Comparison of ENCODE assay signal across 18 mouse cellular contexts in genomic region chr1:37307586-37307985, GRCm38 (mm10). TPM values are rescaled to one million over a fixed set of nuclear protein-coding genes. Genes with fewer than 3 reads are reported as not detected.
A peak's percentile ranks its signal among the peaks of the same experiment; 100 is the strongest.
DNase-seq lines count a peak whose midpoint lies in the region; ATAC-seq and TF ChIP-seq lines count a peak whose summit lies in the region.
"Had no signal": no experiment of that assay in that cellular context is flagged by ENCODE, and none has a peak within 500 bp of the region (broad histone marks: within the 10 kb centered on the region; RNA-seq: fewer than 3 reads in every experiment).

No protein-coding gene starts in this region.

- no peak overlapping the region for H3K4me2 ChIP-seq in stomach, postnatal 0 days (replicated peaks; ENCODE audit: low read depth)
- no peak overlapping the region for H3K4me2 ChIP-seq in hindbrain, embryonic 12.5 days (replicated peaks)
- H3K4me2 ChIP-seq: embryonic facial prominence, embryonic 12.5 days; lung, embryonic 15.5 days; midbrain, embryonic 13.5 days; neural tube, embryonic 12.5 days had no signal

- no peak overlapping the region for H3K27ac ChIP-seq in stomach, postnatal 0 days (replicated peaks)
- H3K27ac ChIP-seq in hindbrain, embryonic 12.5 days, result no peak overlapping the region
- H3K27ac ChIP-seq: embryonic facial prominence, embryonic 12.5 days; kidney, postnatal 0 days; lung, embryonic 15.5 days; midbrain, embryonic 13.5 days; neural tube, embryonic 12.5 days had no signal

- no peak for TF ChIP-seq POLR2A in lung, adult 2 months (IDR thresholded peaks at IDR 0.05; ENCODE audit: borderline replicate concordance, extremely low read depth, low read depth, low read length)

- no peaks in the 10 kb centered on the region for H3K27me3 ChIP-seq in stomach, postnatal 0 days (ENCODE audit: control insufficient read depth, insufficient read depth, low read length)
- H3K27me3 ChIP-seq in hindbrain, embryonic 12.5 days, result no peaks in the 10 kb centered on the region
- H3K27me3 ChIP-seq: embryonic facial prominence, embryonic 12.5 days; lung, embryonic 15.5 days; midbrain, embryonic 13.5 days; neural tube, embryonic 12.5 days had no signal

- no peak overlapping the region for H3K4me3 ChIP-seq in lung, adult 2 months (replicated peaks; ENCODE audit: extremely low read depth, low read depth, low read length)
- H3K4me3 ChIP-seq in stomach, postnatal 0 days (ENCODE audit: low read depth, low read length), result no peak overlapping the region
- no peak overlapping the region for H3K4me3 ChIP-seq in hindbrain, embryonic 12.5 days
- H3K4me3 ChIP-seq: embryonic facial prominence, embryonic 12.5 days; lung, embryonic 15.5 days; midbrain, embryonic 13.5 days; neural tube, embryonic 12.5 days had no signal

- intact Hi-C loops in gastrocnemius, postnatal 14 days (cut with DNase I; ENCODE audit: low total_unique reads), result no loop called here

- no peak overlapping the region for H3K9ac ChIP-seq in stomach, postnatal 0 days (ENCODE audit: low read length)
- no peak overlapping the region for H3K9ac ChIP-seq in hindbrain, embryonic 12.5 days
- H3K9ac ChIP-seq: embryonic facial prominence, embryonic 12.5 days; forebrain, postnatal 0 days; lung, embryonic 15.5 days; midbrain, embryonic 13.5 days; neural tube, embryonic 12.5 days had no signal

- H3K9me3 ChIP-seq in stomach, postnatal 0 days (ENCODE audit: control insufficient read depth, low read length), result no peaks in the 10 kb centered on the region
- 0 out of 2 replicates have a peak, but pooled peaks cover 10% of the 10 kb centered on the region for H3K9me3 ChIP-seq in hindbrain, embryonic 12.5 days (replicated peaks)
- H3K9me3 ChIP-seq: lung, embryonic 15.5 days; midbrain, embryonic 13.5 days had no signal

- peaks cover 16% of the 10 kb centered on the region for H3K4me1 ChIP-seq in lung, adult 2 months (ENCODE audit: control insufficient read depth, insufficient read depth, low read length)
- H3K4me1 ChIP-seq in stomach, postnatal 0 days (replicated peaks; ENCODE audit: control insufficient read depth, insufficient read depth), result no peaks in the 10 kb centered on the region
- peaks cover 2% of the 10 kb centered on the region; the same call in 1 of the 2 replicates for H3K4me1 ChIP-seq in hindbrain, embryonic 12.5 days
- H3K4me1 ChIP-seq: embryonic facial prominence, embryonic 12.5 days; lung, embryonic 15.5 days; neural tube, embryonic 12.5 days had no signal

- DNase-seq in gastrocnemius, postnatal 14 days, result peak; percentile 30
- no peak for DNase-seq in gastrocnemius, adult 8-10 months (ENCODE audit: low spot score in 2 of 2)
- peak; percentile 50 for DNase-seq in lung, postnatal 36 days
- DNase-seq in lung, adult 2 months, result no peak
- peak; percentile 51 for DNase-seq in stomach, postnatal 0 days (ENCODE audit: low spot score)
- no peak for DNase-seq in kidney, postnatal 14 days
- DNase-seq: adrenal gland, postnatal 25 days; cerebellum, postnatal 14 days; forebrain, postnatal 0 days; layer of hippocampus, adult 9-11 months; right cerebral cortex, postnatal 4 days had no signal

- no peak for TF ChIP-seq CTCF in lung, adult 2 months (IDR thresholded peaks at IDR 0.05; ENCODE audit: insufficient read depth, low read length)
- peak; percentile 27; the same call in 1 of the 2 replicates for TF ChIP-seq CTCF in stomach, postnatal 0 days (IDR thresholded peaks at IDR 0.05; ENCODE audit: low read depth)

- ATAC-seq in megakaryocyte, adult 5-6 weeks (ENCODE audit: poor library complexity, severe bottlenecking), result peak; percentile 65
- ATAC-seq in stomach, postnatal 0 days (ENCODE audit: low FRiP score, low TSS enrichment), result no peak
- ATAC-seq in hindbrain, embryonic 12.5 days (ENCODE audit: low FRiP score), result no peak
- ATAC-seq: forebrain, postnatal 0 days; midbrain, embryonic 13.5 days had no signal

- H3K36me3 ChIP-seq in stomach, postnatal 0 days (ENCODE audit: control insufficient read depth, insufficient read depth, low read length), result no peaks in the 10 kb centered on the region
- no peaks in the 10 kb centered on the region for H3K36me3 ChIP-seq in hindbrain, embryonic 12.5 days
- H3K36me3 ChIP-seq: embryonic facial prominence, embryonic 12.5 days; lung, embryonic 15.5 days; midbrain, embryonic 13.5 days; neural tube, embryonic 12.5 days had no signal

- WGBS in lung, adult 2 months, result 67% methylated on average over 2 of the region's 2 CpGs
- 85% methylated on average over 2 of the region's 2 CpGs for WGBS in stomach, postnatal 0 days
- WGBS in hindbrain, embryonic 12.5 days, result 94% methylated on average over 2 of the region's 2 CpGs

- TF ChIP-seq EP300 in stomach, postnatal 0 days (optimal IDR thresholded peaks at IDR 0.05), result no peak

RNA-seq across cellular contexts. Expression of gene Inpp4a, which starts 7.9 kb away (rescaled TPM):
- 10 to 100 TPM; 16.8 to 17.8 TPM for total RNA-seq in gastrocnemius, postnatal 14 days (2021)
- total RNA-seq in gastrocnemius, adult 8-10 months (2022), result 10 to 100 TPM; 20.1 to 24.8 (median 21.7) TPM
- polyA plus RNA-seq in lung, adult 2 months (2012; rRNA removed), result 21.6 and 24.7 TPM in 2 replicates
- total RNA-seq in megakaryocyte, adult 5-6 weeks (2015), result 44.0 and 44.2 TPM in 2 replicates
- 23.2 and 36.3 TPM in 2 replicates for total RNA-seq in megakaryocyte, adult 5-6 weeks (2017)
- 10.6 and 12.0 TPM in 2 replicates for polyA plus RNA-seq in stomach, postnatal 0 days (2015; fragmentation: Nextera tagmentation; extraction: Ambion mirVana)
- 33.7 and 36.1 TPM in 2 replicates for polyA plus RNA-seq in hindbrain, embryonic 12.5 days (2016; fragmentation: Nextera tagmentation; extraction: Ambion mirVana)

Comparison
In these comparisons a context has a peak if more than half of its experiments do, and no peak if none do; other contexts are left out.
1. DNase-seq: peak in gastrocnemius, postnatal 14 days (single experiment), lung, postnatal 36 days (single experiment) and stomach, postnatal 0 days (single experiment); none in gastrocnemius, adult 8-10 months (0 of 2), lung, adult 2 months (single experiment) and kidney, postnatal 14 days (single experiment).